Mouse (Mus musculus): ENCODE measurements around the gene Trappc4. TPM values are rescaled to one million over a fixed set of nuclear protein-coding genes. Genes with fewer than 3 reads are reported as not detected.
"Not testable (repeated sequence)": the region's sequence is repeated elsewhere in the genome, so short reads cannot be mapped to it uniquely, and the experiment has no call there.

Trappc4 gene
- polyA plus RNA-seq, 1 experiment = 43.8 TPM

- WGBS = 61% methylated on average over 5 of the region's 5 CpGs
- Histone ChIP-seq H3K4me1 (ENCODE audit: control insufficient read depth, insufficient read depth, low read length) (no peaks in the 10 kb centered on the region), H3K4me3 (replicated peaks; ENCODE audit: extremely low read depth, low read depth, low read length) (no peak overlapping the region)
- TF ChIP-seq POLR2A (IDR thresholded peaks at IDR 0.05; ENCODE audit: borderline replicate concordance, extremely low read depth, low read depth, low read length) (no peak), CTCF (IDR thresholded peaks at IDR 0.05; ENCODE audit: insufficient read depth, low read length) (no peak)
- no peak for DNase-seq
These were observed 13.0 kb upstream of the Trappc4 start for GRCm38 (mm10) chr9:44420280-44420898.

GRCm38 (mm10) chr9:44419730-44420129 lies 12.3 kb upstream of the Trappc4 start:
- H3K4me3 ChIP-seq (replicated peaks; ENCODE audit: extremely low read depth, low read depth, low read length); DNase-seq; H3K4me1 ChIP-seq (ENCODE audit: control insufficient read depth, insufficient read depth, low read length): not testable (repeated sequence)
- 90% methylated on average over 9 of the region's 9 CpGs for WGBS

GRCm38 (mm10) chr9:44418519-44419385 lies 11.4 kb upstream of the Trappc4 start, which contains the start of gene Ccdc84:
Gene Ccdc84, minus strand, starts transcription at chr9:44418569.
- peak within 1 kb of the TSS; percentile 93 for H3K4me3 ChIP-seq (replicated peaks; ENCODE audit: extremely low read depth, low read depth, low read length)
- no peak for DNase-seq
- TF ChIP-seq CTCF (IDR thresholded peaks at IDR 0.05; ENCODE audit: insufficient read depth, low read length) (no peak), POLR2A (IDR thresholded peaks at IDR 0.05; ENCODE audit: borderline replicate concordance, extremely low read depth, low read depth, low read length) (no peak)
- no peaks in the 10 kb centered on the region for H3K4me1 ChIP-seq (ENCODE audit: control insufficient read depth, insufficient read depth, low read length)
- WGBS = 71% methylated on average over 14 of the region's 14 CpGs

DNA sequence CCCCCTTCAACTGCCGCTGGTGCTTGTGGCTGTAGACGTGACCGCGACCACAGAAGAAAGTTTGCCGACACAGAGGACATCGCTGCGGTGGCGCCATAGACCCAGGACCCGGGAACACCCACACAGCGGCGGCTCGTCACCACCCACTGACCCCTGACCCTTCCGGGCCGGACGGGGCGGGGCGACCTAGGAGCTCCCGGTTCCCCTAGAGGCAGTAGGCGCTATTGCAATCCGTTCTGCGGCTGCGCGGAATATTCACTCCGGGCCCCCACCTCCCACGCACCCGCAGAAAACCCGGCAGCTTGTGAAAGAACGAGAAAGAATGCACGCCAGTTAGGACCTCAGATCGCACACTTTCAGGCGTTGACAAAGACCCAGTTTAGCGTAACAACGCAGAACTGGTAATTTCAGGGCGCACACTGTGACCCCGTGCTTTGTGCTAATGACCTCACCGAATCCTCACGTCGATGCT lies 10.5 kb upstream of the Trappc4 start:
- under 1% methylated on average over 38 of the region's 38 CpGs for WGBS
- DNase-seq = peak; percentile 96
- H3K4me3 ChIP-seq (replicated peaks; ENCODE audit: extremely low read depth, low read depth, low read length) = peak overlapping the region; percentile 93
- TF ChIP-seq CTCF (IDR thresholded peaks at IDR 0.05; ENCODE audit: insufficient read depth, low read length) = peak; percentile 45; the same call in 1 of the 2 replicates
- TF ChIP-seq POLR2A (IDR thresholded peaks at IDR 0.05; ENCODE audit: borderline replicate concordance, extremely low read depth, low read depth, low read length) = peak; percentile 58; the same call in 1 of the 2 replicates
- no peaks in the 10 kb centered on the region for H3K4me1 ChIP-seq (ENCODE audit: control insufficient read depth, insufficient read depth, low read length)

GRCm38 (mm10) chr9:44417156-44417891 lies 9.9 kb upstream of the Trappc4 start:
- H3K4me1 ChIP-seq (ENCODE audit: control insufficient read depth, insufficient read depth, low read length) = no peaks in the 10 kb centered on the region
- WGBS = 5% methylated on average over 26 of the region's 26 CpGs
- DNase-seq = peak; percentile 18
- peak overlapping the region; percentile 88 for H3K4me3 ChIP-seq (replicated peaks; ENCODE audit: extremely low read depth, low read depth, low read length)
- TF ChIP-seq POLR2A (IDR thresholded peaks at IDR 0.05; ENCODE audit: borderline replicate concordance, extremely low read depth, low read depth, low read length) (no peak), CTCF (IDR thresholded peaks at IDR 0.05; ENCODE audit: insufficient read depth, low read length) (no peak)

GRCm38 (mm10) chr9:44412781-44413180 lies 5.4 kb upstream of the Trappc4 start:
- no peak for DNase-seq
- H3K4me1 ChIP-seq (ENCODE audit: control insufficient read depth, insufficient read depth, low read length) = peaks cover 2% of the 10 kb centered on the region; the same call in 1 of the 2 replicates
- WGBS = 60% methylated on average over 2 of the region's 2 CpGs
- TF ChIP-seq CTCF (IDR thresholded peaks at IDR 0.05; ENCODE audit: insufficient read depth, low read length) = no peak
- TF ChIP-seq POLR2A (IDR thresholded peaks at IDR 0.05; ENCODE audit: borderline replicate concordance, extremely low read depth, low read depth, low read length) = no peak
- H3K4me3 ChIP-seq (replicated peaks; ENCODE audit: extremely low read depth, low read depth, low read length) = no peak overlapping the region

- WGBS = 68% methylated on average over 4 of the region's 4 CpGs
- no peak for DNase-seq
- Histone ChIP-seq H3K4me1 (ENCODE audit: control insufficient read depth, insufficient read depth, low read length) (peaks cover 2% of the 10 kb centered on the region; the same call in 1 of the 2 replicates), H3K4me3 (replicated peaks; ENCODE audit: extremely low read depth, low read depth, low read length) (no peak overlapping the region)
- TF ChIP-seq CTCF (IDR thresholded peaks at IDR 0.05; ENCODE audit: insufficient read depth, low read length) = no peak
- TF ChIP-seq POLR2A (IDR thresholded peaks at IDR 0.05; ENCODE audit: borderline replicate concordance, extremely low read depth, low read depth, low read length) = no peak
These were observed 4.9 kb upstream of the Trappc4 start for GRCm38 (mm10) chr9:44412306-44412705.

GRCm38 (mm10) chr9:44411601-44412130 lies 4.3 kb upstream of the Trappc4 start:
- TF ChIP-seq POLR2A (IDR thresholded peaks at IDR 0.05; ENCODE audit: borderline replicate concordance, extremely low read depth, low read depth, low read length) (no peak), CTCF (IDR thresholded peaks at IDR 0.05; ENCODE audit: insufficient read depth, low read length) (no peak)
- DNase-seq = no peak
- Histone ChIP-seq H3K4me1 (ENCODE audit: control insufficient read depth, insufficient read depth, low read length) (peaks cover 2% of the 10 kb centered on the region; the same call in 1 of the 2 replicates), H3K4me3 (replicated peaks; ENCODE audit: extremely low read depth, low read depth, low read length) (no peak overlapping the region)
- WGBS = 90% methylated on average over 1 of the region's 1 CpGs

Measured in lung, adult 2 months (tissue).